Mouse (Mus musculus): Measurements from ENCODE around the gene Map2k4.

GRCm38 (mm10) chr11:65706176-65706575, 81.9 kb downstream of the Map2k4 start:
- TF ChIP-seq MAFK (IDR thresholded peaks at IDR 0.05; ENCODE audit: insufficient read depth, low read depth, low read length), result no peak
- TF ChIP-seq ZC3H11A (IDR thresholded peaks at IDR 0.05; ENCODE audit: borderline replicate concordance, low read depth, low read length), result no peak
- no peak for TF ChIP-seq CHD2 (IDR thresholded peaks at IDR 0.05; ENCODE audit: low read depth, low read length)
